Mouse (Mus musculus) lung, postnatal 0 days (tissue): ENCODE results near the gene Tfpt.

Experiments used
- CTCF ChIP-seq: IDR thresholded peaks from 2 replicates; pipeline ENCODE4 v1.5.1; 2016; ENCODE audit warnings: antibody characterized with exemption, mild to moderate bottlenecking
- EP300 ChIP-seq: IDR thresholded peaks from 2 replicates; pipeline ENCODE4 v1.6.1; 2016; ENCODE audit warnings: antibody characterized with exemption, mild to moderate bottlenecking, control low read depth

GRCm38 (mm10) chr7:3576354-3577124 lies 53.2 kb downstream of the Tfpt start:
- no peak for TF ChIP-seq CTCF
- no peak for TF ChIP-seq EP300
